Mouse (Mus musculus) lung, postnatal 0 days (tissue): ENCODE measurements around the gene Glis1. TPM values are rescaled to one million over a fixed set of nuclear protein-coding genes. Genes with fewer than 3 reads are reported as not detected.

Experiments used
- ATAC-seq: fragments of 200-750 bp; cut with Nextera tagmentation; 2 replicates; pipeline ENCODE4 v1.8.0; 2017; ENCODE audit warnings: moderate library complexity
- DNase-seq: peaks from one replicate; pipeline ENCODE4 v3.0.0-alpha.2; 2016; ENCODE audit warnings: low spot score
- H3K27ac ChIP-seq: fragments of 300-500 bp; sonication (generic); 2 replicates; pipeline ENCODE4 v1.5.1; 2014; ENCODE audit warnings: antibody characterized with exemption, mild to moderate bottlenecking, low read length, mixed read lengths
- H3K27me3 ChIP-seq: fragments of 300-500 bp; sonication (generic); replicated peaks from 2 replicates; pipeline ENCODE4 v1.6.1; 2014; ENCODE audit warnings: low read length, mixed read lengths; ENCODE audit not compliant: insufficient read depth
- H3K36me3 ChIP-seq: fragments of 300-500 bp; sonication (generic); 2 replicates; pipeline ENCODE4 v1.6.1; 2014; ENCODE audit warnings: low read length, mixed read lengths; ENCODE audit not compliant: insufficient read depth
- H3K4me1 ChIP-seq: fragments of 300-500 bp; sonication (generic); 2 replicates; pipeline ENCODE4 v1.6.1; 2014; ENCODE audit warnings: antibody characterized with exemption, low read depth, low read length, mixed read lengths; ENCODE audit not compliant: insufficient read depth
- H3K4me2 ChIP-seq: fragments of 300-500 bp; sonication (generic); replicated peaks from 2 replicates; pipeline ENCODE4 v1.6.1; 2014; ENCODE audit warnings: low read depth, mild to moderate bottlenecking, low read length, moderate library complexity, mixed read lengths
- H3K4me3 ChIP-seq: fragments of 300-500 bp; sonication (generic); 2 replicates; pipeline ENCODE4 v1.5.1; 2014; ENCODE audit warnings: low read depth, low read length
- H3K9ac ChIP-seq: fragments of 300-500 bp; sonication (generic); replicated peaks from 2 replicates; pipeline ENCODE4 v1.6.1; 2014; ENCODE audit warnings: low read depth, mild to moderate bottlenecking
- H3K9me3 ChIP-seq: fragments of 300-500 bp; sonication (generic); 2 replicates; pipeline ENCODE4 v1.6.1; 2016; ENCODE audit warnings: low read length, mixed read lengths
- CTCF ChIP-seq: IDR thresholded peaks from 2 replicates; pipeline ENCODE4 v1.5.1; 2016; ENCODE audit warnings: antibody characterized with exemption, mild to moderate bottlenecking
- EP300 ChIP-seq: IDR thresholded peaks from 2 replicates; pipeline ENCODE4 v1.6.1; 2016; ENCODE audit warnings: antibody characterized with exemption, mild to moderate bottlenecking, control low read depth
- WGBS: fragments of 180-500 bp; shearing (Covaris S2); extraction: QIAGEN DNeasy Blood & Tissue Kit; methylation state at CpG from one replicate; pipeline ENCODE4 v1.1.7; 2014; 5-methylcytosine and 5-hydroxymethylcytosine counted together
- polyA plus RNA-seq: library from polyadenylated mRNA; unstranded; fragments of >200 nt; fragmentation: Nextera tagmentation; extraction: Ambion mirVana; gene quantifications from 2 replicates; pipeline ENCODE4 v1.2.1, GENCODE M21; 2015

Glis1 gene
- polyA plus RNA-seq, 1 experiment from 2014 or later = 0.76 TPM

DNA sequence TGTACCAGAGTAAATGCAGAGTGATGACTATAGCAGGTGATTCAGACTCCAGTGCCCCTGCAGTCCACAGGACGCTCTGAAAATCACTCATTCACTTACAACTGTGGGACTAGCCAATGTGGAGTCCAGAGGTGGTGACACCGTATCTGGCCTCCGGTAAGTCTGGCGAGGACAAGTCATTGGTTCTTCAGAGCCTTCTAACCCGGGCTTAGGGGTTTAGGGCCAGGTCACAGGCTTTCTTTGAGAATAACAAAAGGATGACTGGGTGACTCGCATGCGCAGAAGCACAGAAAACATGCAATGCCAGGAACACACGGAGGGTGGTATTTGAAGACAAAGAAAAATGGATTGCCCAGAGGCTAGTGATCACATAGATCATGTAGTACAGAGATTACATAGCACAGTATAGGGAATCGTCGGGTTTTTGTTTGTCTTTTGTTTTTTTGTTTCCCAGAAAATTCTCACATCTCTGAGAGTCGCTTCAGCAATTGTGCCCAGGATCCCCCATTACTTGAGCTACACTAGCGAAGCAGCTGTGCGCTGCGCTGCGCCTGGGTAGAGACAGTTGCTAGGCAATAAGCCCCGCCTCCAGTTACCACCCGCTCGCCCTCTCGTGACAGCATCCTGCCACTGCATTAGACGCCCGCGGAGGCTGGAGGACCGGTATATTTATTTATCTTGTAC, 239.4 kb downstream of the Glis1 start:
- ATAC-seq (peak; percentile 85), DNase-seq (peak; percentile 80)
- Histone ChIP-seq H3K4me2 (no peak overlapping the region), H3K4me3 (no peak overlapping the region), H3K27ac (no peak overlapping the region), H3K27me3 (0 out of 2 replicates have a peak, but pooled peaks cover 5% of the 10 kb centered on the region), H3K4me1 (no peaks in the 10 kb centered on the region), H3K36me3 (no peaks in the 10 kb centered on the region), H3K9ac (no peak overlapping the region), H3K9me3 (no peaks in the 10 kb centered on the region)
- 19% methylated on average over 23 of the region's 23 CpGs for WGBS
- TF ChIP-seq CTCF (peak; percentile 71), EP300 (no peak)

DNA sequence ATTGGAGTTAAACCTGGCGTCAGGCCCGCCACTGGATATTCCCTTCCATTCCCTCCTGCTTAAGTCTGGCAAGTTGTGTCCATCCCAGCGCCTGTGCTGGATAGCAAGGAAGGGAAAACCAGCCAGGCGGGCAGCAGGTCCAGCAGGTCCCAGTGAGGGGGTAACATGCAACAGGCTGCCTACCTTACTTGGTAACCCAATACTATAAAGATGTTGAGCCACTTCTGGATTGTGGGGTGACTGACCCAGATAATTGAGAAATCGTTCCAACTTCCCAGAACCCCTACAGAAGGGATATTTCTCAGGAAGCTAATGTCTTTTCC, 239.9 kb downstream of the Glis1 start:
- TF ChIP-seq CTCF (no peak), EP300 (no peak)
- Histone ChIP-seq H3K27me3 (0 out of 2 replicates have a peak, but pooled peaks cover 5% of the 10 kb centered on the region), H3K36me3 (no peaks in the 10 kb centered on the region), H3K9me3 (no peaks in the 10 kb centered on the region), H3K4me1 (no peaks in the 10 kb centered on the region), H3K9ac (no peak overlapping the region), H3K4me2 (no peak overlapping the region), H3K4me3 (no peak overlapping the region), H3K27ac (no peak overlapping the region)
- no peak for DNase-seq
- WGBS = 18% methylated on average over 5 of the region's 5 CpGs
- no peak for ATAC-seq

GRCm38 (mm10) chr4:107675645-107676044, 241.3 kb downstream of the Glis1 start:
- 66% methylated on average over 10 of the region's 10 CpGs for WGBS
- no peaks in the 10 kb centered on the region for H3K9me3 ChIP-seq
- ATAC-seq (no peak), DNase-seq (no peak)
- H3K4me1 ChIP-seq = no peaks in the 10 kb centered on the region
- no peak overlapping the region for H3K4me2 ChIP-seq
- no peak for TF ChIP-seq CTCF
- no peak overlapping the region for H3K9ac ChIP-seq
- H3K36me3 ChIP-seq = no peaks in the 10 kb centered on the region
- H3K27me3 ChIP-seq = 0 out of 2 replicates have a peak, but pooled peaks cover 5% of the 10 kb centered on the region
- H3K27ac ChIP-seq = no peak overlapping the region
- H3K4me3 ChIP-seq = no peak overlapping the region

DNA sequence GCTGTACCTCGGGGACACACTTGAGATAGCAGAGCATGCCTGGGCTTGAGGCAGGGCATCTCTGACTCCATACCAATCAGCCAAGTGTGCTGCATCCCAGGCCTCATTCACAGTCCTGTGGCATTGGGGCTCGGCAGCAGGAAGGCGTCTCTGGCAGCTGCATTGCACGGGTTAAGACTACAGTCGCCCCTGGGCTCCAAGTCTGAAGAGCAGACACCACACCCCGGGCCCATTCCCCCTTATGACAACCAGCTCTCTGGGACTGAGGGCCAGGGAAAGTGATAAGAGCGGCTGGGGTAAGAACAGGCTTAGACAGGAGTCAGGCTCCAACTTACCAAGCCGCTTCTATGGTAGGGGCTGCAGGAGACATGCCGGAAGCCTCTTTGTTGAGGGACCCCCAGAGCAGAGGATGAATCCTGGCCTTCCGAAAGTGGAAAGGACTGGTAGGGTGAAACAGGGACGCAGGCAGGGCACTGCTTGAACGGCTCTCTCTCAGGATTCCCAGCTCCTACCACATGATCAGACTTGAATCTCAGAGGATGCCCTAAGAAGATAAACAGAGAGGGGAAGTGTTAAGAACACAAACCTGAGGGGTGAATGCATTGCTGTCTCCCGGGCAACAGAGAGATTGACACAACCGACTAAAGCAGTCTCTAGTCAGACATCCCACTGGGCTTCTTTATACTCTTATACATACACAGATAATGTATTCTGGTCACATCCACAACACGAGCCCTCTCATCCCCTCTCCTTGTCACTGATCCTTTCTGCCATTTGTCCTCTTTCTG, 246.1 kb downstream of the Glis1 start:
- Histone ChIP-seq H3K9ac (no peak overlapping the region), H3K4me1 (no peaks in the 10 kb centered on the region), H3K9me3 (no peaks in the 10 kb centered on the region), H3K4me2 (no peak overlapping the region), H3K27ac (no peak overlapping the region), H3K27me3 (no peaks in the 10 kb centered on the region), H3K4me3 (no peak overlapping the region), H3K36me3 (no peaks in the 10 kb centered on the region)
- ATAC-seq (no peak), DNase-seq (no peak)
- 30% methylated on average over 15 of the region's 15 CpGs for WGBS
- TF ChIP-seq EP300 = no peak
- TF ChIP-seq CTCF = no peak

DNA sequence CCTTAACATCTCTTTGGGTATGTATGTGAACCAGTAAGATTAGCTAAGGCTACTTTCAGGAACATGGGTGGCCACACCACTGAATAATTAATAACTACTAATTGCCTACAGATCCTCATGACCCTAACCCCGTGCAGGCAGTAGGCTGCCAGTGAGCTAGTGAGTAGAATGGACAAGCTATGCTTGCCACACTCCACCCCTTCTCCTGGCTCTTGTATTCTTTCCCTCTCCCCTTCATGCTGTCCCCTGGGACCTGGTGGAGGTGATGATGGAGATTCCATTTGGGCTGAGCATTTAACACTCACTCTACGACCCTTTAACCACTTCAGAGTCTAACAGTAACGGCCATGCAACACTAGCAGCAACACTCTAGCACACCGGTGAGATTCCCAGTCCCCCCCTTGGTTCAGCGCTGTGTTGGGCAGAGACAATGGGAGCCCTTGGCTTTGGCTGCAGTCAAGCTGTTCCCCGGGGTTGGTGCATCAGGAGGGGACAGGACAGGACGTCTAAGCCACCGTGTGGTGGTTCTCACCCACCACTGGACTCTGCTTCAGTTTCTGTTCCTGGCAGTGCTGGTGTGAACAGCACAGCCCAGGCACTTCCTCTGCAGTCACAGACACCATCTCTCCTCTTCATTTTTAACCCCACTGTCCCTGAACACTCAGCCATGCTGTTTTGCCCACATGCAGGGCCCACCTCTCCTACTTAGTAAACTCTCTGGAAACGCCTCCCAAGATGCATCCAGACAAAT, 246.9 kb downstream of the Glis1 start:
- TF ChIP-seq CTCF (no peak), EP300 (no peak)
- Histone ChIP-seq H3K4me3 (no peak overlapping the region), H3K9ac (no peak overlapping the region), H3K36me3 (no peaks in the 10 kb centered on the region), H3K9me3 (no peaks in the 10 kb centered on the region), H3K4me2 (no peak overlapping the region), H3K4me1 (no peaks in the 10 kb centered on the region), H3K27ac (no peak overlapping the region), H3K27me3 (no peaks in the 10 kb centered on the region)
- DNase-seq (no peak), ATAC-seq (no peak)
- 43% methylated on average over 9 of the region's 9 CpGs for whole genome bisulfite sequencing

- Histone ChIP-seq H3K27me3 (no peaks in the 10 kb centered on the region), H3K9ac (no peak overlapping the region), H3K4me3 (no peak overlapping the region), H3K27ac (no peak overlapping the region), H3K4me2 (no peak overlapping the region), H3K9me3 (no peaks in the 10 kb centered on the region), H3K4me1 (no peaks in the 10 kb centered on the region), H3K36me3 (no peaks in the 10 kb centered on the region)
- DNase-seq = no peak
- 87% methylated on average over 37 of the region's 37 CpGs for WGBS
- TF ChIP-seq EP300 = no peak
- no peak for TF ChIP-seq CTCF
- no peak for ATAC-seq
Measured at GRCm38 (mm10) chr4:107683006-107683756, 248.8 kb downstream of the Glis1 start.
